ENCODE assay signal across 32 mouse cellular contexts in the genomic region with DNA sequence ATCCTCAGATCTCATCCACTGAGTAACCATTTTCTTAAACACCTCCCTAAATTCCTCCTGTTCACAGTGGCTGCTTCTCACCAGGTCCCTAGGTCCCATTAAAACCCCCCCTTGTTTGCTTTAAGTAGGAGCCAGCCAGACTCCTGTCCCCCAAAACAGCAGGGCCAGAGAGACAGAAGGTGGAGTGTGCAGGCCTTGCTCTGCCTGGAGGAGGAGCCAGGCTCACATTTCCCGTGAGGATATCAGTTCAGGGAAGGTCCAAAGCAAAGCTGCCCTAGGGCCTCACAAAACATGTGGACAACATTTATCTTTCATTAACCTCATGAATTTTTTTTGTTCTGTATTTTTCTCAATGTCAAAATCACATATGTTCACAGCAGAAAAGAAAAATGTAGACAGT.
DNase-seq lines count a peak whose midpoint lies in the region; ATAC-seq lines count a peak whose summit lies in the region.
"Had no signal": no experiment of that assay in that cellular context is flagged by ENCODE, and none has a peak within 500 bp of the region (broad histone marks: within the 10 kb centered on the region; RNA-seq: fewer than 3 reads in every experiment).

No protein-coding gene starts in this region.

- ATAC-seq in midbrain, embryonic 14.5 days (ENCODE audit: low FRiP score, low TSS enrichment): no peak
- ATAC-seq: forebrain, embryonic 13.5 days; forebrain, embryonic 16.5 days; hindbrain, postnatal 0 days; inflammation-experienced regulatory T-cells, adult 6 months; intestine, embryonic 16.5 days had no signal

- H3K9ac ChIP-seq in midbrain, embryonic 14.5 days (replicated peaks; ENCODE audit: low read length): no peak overlapping the region
- H3K9ac ChIP-seq: embryonic facial prominence, embryonic 13.5 days; forebrain, embryonic 13.5 days; heart, embryonic 12.5 days; heart, embryonic 15.5 days; hindbrain, embryonic 14.5 days had no signal

- H3K9me3 ChIP-seq in midbrain, embryonic 14.5 days (ENCODE audit: control insufficient read depth, low read length): no peaks in the 10 kb centered on the region
- H3K9me3 ChIP-seq: embryonic facial prominence, embryonic 13.5 days; forebrain, embryonic 10.5 days; forebrain, embryonic 13.5 days; G1E; heart, embryonic 12.5 days; heart, embryonic 15.5 days had no signal

- H3K27ac ChIP-seq in midbrain, embryonic 14.5 days (replicated peaks; ENCODE audit: low read depth, low read length): no peak overlapping the region
- H3K27ac ChIP-seq: embryonic facial prominence, embryonic 13.5 days; forebrain, embryonic 10.5 days; forebrain, embryonic 13.5 days; gastrocnemius, adult 2 months; heart, embryonic 15.5 days; hindbrain, embryonic 14.5 days; hindbrain, postnatal 0 days had no signal

- WGBS in midbrain, embryonic 14.5 days: 10% methylated on average over 1 of the region's 1 CpGs

- no peaks in the 10 kb centered on the region for H3K4me1 ChIP-seq in midbrain, embryonic 14.5 days (ENCODE audit: control insufficient read depth, insufficient read depth, low read length)
- H3K4me1 ChIP-seq: forebrain, embryonic 10.5 days; forebrain, embryonic 13.5 days; heart, embryonic 12.5 days; heart, embryonic 15.5 days had no signal

- H3K4me2 ChIP-seq in midbrain, embryonic 14.5 days (ENCODE audit: low read length): no peak overlapping the region
- H3K4me2 ChIP-seq: embryonic facial prominence, embryonic 13.5 days; forebrain, embryonic 13.5 days; heart, embryonic 12.5 days; heart, embryonic 15.5 days; hindbrain, embryonic 14.5 days had no signal

- no peaks in the 10 kb centered on the region for H3K36me3 ChIP-seq in midbrain, embryonic 14.5 days (ENCODE audit: control insufficient read depth, insufficient read depth, low read length)
- H3K36me3 ChIP-seq: embryonic facial prominence, embryonic 13.5 days; forebrain, embryonic 10.5 days; G1E; heart, embryonic 12.5 days; heart, embryonic 15.5 days had no signal

- H3K4me3 ChIP-seq in midbrain, embryonic 14.5 days (replicated peaks; ENCODE audit: low read depth, low read length): no peak overlapping the region
- H3K4me3 ChIP-seq: embryonic facial prominence, embryonic 13.5 days; erythroblast, embryonic 14.5 days; forebrain, embryonic 10.5 days; forebrain, embryonic 13.5 days; gastrocnemius, adult 2 months; heart, embryonic 12.5 days; heart, embryonic 15.5 days had no signal

- DNase-seq in embryo, embryonic 10.5 days (ENCODE audit: low spot score): peak; percentile 15
- no peak for DNase-seq in embryo, embryonic 10 days (ENCODE audit: low spot score)
- peak; percentile 45 for DNase-seq in heart, adult 11 months
- no peak for DNase-seq in heart, postnatal 4 days
- peak; percentile 0 for DNase-seq in retina, postnatal 1 day
- no peak for DNase-seq in retina, embryonic 14.5 days (ENCODE audit: low spot score)
- DNase-seq in midbrain, embryonic 14.5 days: no peak
- DNase-seq in gastrocnemius, adult 18-20 months (ENCODE audit: low spot score): no peak
- DNase-seq: adrenal gland, adult 2 months; adrenal gland, postnatal 14 days; B cell, adult 2 months; cerebellum, adult 11-12 months; cerebellum, adult 8-10 months; cerebellum, postnatal 36 days; gastrocnemius, adult 2 months; gastrocnemius, postnatal 14 days; heart, adult 18-20 months; heart, postnatal 10 days; heart, postnatal 36 days had no signal

- no peaks in the 10 kb centered on the region for H3K27me3 ChIP-seq in midbrain, embryonic 14.5 days (ENCODE audit: control insufficient read depth, insufficient read depth, low read length)
- H3K27me3 ChIP-seq: CH12.LX; embryonic facial prominence, embryonic 13.5 days; forebrain, embryonic 13.5 days; heart, embryonic 12.5 days; heart, embryonic 15.5 days had no signal

Comparison
In these comparisons a context has a peak if more than half of its experiments do, and no peak if none do; other contexts are left out.
1. DNase-seq: peak in embryo, embryonic 10.5 days (single experiment), heart, adult 11 months (single experiment) and retina, postnatal 1 day (single experiment); none in embryo, embryonic 10 days (single experiment), heart, postnatal 4 days (single experiment), retina, embryonic 14.5 days (single experiment), midbrain, embryonic 14.5 days (single experiment) and gastrocnemius, adult 18-20 months (single experiment).